Mouse (Mus musculus) neural tube, embryonic 11.5 days (tissue): ENCODE measurements around the gene Traf3. TPM values are rescaled to one million over a fixed set of nuclear protein-coding genes. Genes with fewer than 3 reads are reported as not detected.

Experiments
- ATAC-seq: fragments of 200-750 bp; cut with Nextera tagmentation; 2 replicates; pipeline ENCODE4 v1.8.0; 2017; ENCODE audit warnings: moderate number of reproducible peaks, mild to moderate bottlenecking, moderate TSS enrichment, moderate library complexity; ENCODE audit not compliant: insufficient read depth, low FRiP score, low TSS enrichment
- DNase-seq: peaks from one replicate; pipeline ENCODE4 v3.0.0-alpha.2; 2015; ENCODE audit warnings: low spot score
- H3K27ac ChIP-seq: fragments of 300-500 bp; sonication (generic); 2 replicates; pipeline ENCODE4 v1.5.1; 2014; ENCODE audit warnings: low read depth, mild to moderate bottlenecking, low read length
- H3K27me3 ChIP-seq: fragments of 300-500 bp; sonication (generic); 2 replicates; pipeline ENCODE4 v1.6.1; 2014; ENCODE audit warnings: mild to moderate bottlenecking, low read length, mixed read lengths; ENCODE audit not compliant: control insufficient read depth, insufficient read depth
- H3K36me3 ChIP-seq: fragments of 300-500 bp; sonication (generic); 2 replicates; pipeline ENCODE4 v1.6.1; 2014; ENCODE audit warnings: mild to moderate bottlenecking, low read length, moderate library complexity, mixed read lengths; ENCODE audit not compliant: control insufficient read depth, insufficient read depth
- H3K4me1 ChIP-seq: fragments of 300-500 bp; sonication (generic); 2 replicates; pipeline ENCODE4 v1.6.1; 2014; ENCODE audit warnings: low read length, mixed read lengths; ENCODE audit not compliant: control insufficient read depth, insufficient read depth
- H3K4me2 ChIP-seq: fragments of 300-500 bp; sonication (generic); 2 replicates; pipeline ENCODE4 v1.6.1; 2014; ENCODE audit warnings: low read depth, mild to moderate bottlenecking, moderate library complexity
- H3K4me3 ChIP-seq: fragments of 300-500 bp; sonication (generic); 2 replicates; pipeline ENCODE4 v1.5.1; 2014; ENCODE audit warnings: low read depth, low read length
- H3K9ac ChIP-seq: fragments of 300-500 bp; sonication (generic); 2 replicates; pipeline ENCODE4 v1.6.1; 2014; ENCODE audit warnings: mild to moderate bottlenecking, low read length
- H3K9me3 ChIP-seq: fragments of 300-500 bp; sonication (generic); 2 replicates; pipeline ENCODE4 v1.6.1; 2016; ENCODE audit warnings: low read length; ENCODE audit not compliant: control insufficient read depth
- WGBS: fragments of 180-500 bp; shearing (Covaris S2); extraction: QIAGEN DNeasy Blood & Tissue Kit; methylation state at CpG from one replicate; pipeline ENCODE4 v1.1.7; 2014; 5-methylcytosine and 5-hydroxymethylcytosine counted together
- polyA plus RNA-seq: library from polyadenylated mRNA; unstranded; fragments of >200 nt; fragmentation: Nextera tagmentation; extraction: Ambion mirVana; gene quantifications from 2 replicates; pipeline ENCODE4 v1.2.1, GENCODE M21; 2014

Gene Traf3
- polyA plus RNA-seq, 1 experiment from 2014 or later = 16.2 TPM

DNA sequence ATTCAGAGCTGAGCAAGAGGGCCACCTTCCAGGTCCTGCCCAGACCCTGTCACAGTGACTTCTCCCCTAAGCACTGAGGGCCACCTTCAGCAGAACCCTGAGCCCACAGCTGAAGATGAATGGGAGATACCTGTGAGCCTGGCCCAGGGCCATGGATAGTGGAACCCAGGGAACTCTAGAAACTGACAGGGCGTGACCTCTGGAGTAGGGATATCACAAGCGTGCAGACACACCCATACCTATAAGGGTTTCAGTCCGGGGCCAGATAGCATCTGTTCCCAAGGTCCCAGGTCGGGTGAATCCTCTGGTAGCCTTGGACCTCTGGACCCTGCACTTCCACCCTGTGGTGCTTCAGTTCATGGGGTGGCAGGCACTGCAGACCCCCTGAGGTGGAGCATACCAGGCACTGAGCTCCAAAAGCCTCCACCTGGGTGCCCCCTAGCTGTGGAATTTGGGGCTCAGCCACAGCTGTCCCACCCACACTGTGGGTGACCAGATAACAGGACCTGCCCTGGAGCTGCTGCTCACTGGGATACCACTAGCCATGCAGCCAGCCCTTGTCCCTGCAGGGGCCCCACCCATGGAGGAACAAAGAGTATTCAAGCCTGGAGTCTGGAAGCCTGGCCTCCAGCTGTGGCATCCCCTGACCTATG, 101.6 kb downstream of the Traf3 start:
- DNase-seq (no peak), ATAC-seq (no peak)
- peaks cover 33% of the 10 kb centered on the region for H3K27me3 ChIP-seq
- no peak overlapping the region for H3K27ac ChIP-seq
- WGBS = 78% methylated on average over 4 of the region's 4 CpGs
- H3K4me2 ChIP-seq = no peak overlapping the region
- no peaks in the 10 kb centered on the region for H3K4me1 ChIP-seq
- peaks cover 4% of the 10 kb centered on the region; the same call in 1 of the 2 replicates for H3K36me3 ChIP-seq
- H3K9me3 ChIP-seq = no peaks in the 10 kb centered on the region
- no peak overlapping the region for H3K4me3 ChIP-seq
- no peak overlapping the region for H3K9ac ChIP-seq

DNA sequence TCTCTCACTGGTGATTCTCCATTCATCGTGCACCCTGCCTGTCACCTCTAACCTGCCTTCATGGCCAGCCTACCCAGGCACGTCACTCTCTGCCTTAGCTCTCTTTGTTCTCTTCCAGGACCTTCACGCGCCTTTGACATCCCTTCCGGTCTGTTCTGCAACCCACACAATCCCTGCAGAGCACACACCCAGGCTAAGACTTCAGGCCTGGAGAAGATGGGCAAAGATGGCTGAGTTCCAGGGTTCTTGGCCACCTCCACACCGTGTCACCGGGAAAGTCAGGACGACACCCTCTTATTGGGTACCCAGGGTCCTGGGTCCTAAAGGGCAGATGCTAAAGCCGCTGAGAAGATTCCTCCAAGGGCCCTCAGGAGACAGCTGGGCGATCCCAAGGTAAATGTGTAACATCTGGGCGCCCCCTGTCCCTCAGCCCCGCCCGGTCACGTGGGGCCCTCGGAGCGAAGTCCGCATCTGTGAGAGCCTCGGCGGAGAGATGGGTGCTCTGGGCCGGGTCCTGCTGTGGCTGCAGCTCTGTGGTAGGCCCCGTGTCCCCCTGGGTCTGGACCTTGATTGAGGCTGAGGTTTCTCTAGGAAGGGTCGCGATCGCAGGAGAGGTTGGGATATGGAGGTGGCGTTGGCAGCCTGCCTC, 104.6 kb downstream of the Traf3 start, which contains the start of gene Amn:
Amn (plus strand) TSS at position 467 of the 649 bp plus-strand sequence.
- Histone ChIP-seq H3K4me3 (no peak within 1 kb of the TSS), H3K4me2 (no peak within 1 kb of the TSS), H3K27ac (no peak within 1 kb of the TSS), H3K27me3 (peaks cover 62% of the 10 kb centered on the region), H3K4me1 (peaks cover 14% of the 10 kb centered on the region), H3K9me3 (no peaks in the 10 kb centered on the region), H3K9ac (no peak within 1 kb of the TSS), H3K36me3 (no peaks in the 10 kb centered on the region)
- WGBS = 35% methylated on average over 25 of the region's 25 CpGs
- DNase-seq = no peak
- no peak for ATAC-seq

DNA sequence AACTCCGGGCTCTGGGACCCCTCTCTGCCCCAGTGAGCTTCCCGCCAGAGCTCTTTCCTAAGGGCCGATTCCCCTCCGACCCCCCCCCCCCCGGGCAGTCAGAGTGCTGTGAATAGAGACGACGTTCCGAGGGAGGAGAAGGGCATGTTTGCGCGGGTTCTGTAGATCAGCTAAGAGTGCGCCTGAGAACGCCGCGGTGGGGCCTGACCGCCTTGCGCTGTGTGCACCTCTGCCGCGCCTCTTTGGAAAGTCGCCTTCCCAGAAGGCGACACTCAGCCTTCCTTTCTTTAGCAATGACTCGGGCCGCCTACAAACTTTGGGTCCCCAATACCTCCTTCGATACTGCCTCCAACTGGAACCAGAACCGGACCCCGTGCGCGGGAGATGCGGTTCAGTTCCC, 105.2 kb downstream of the Traf3 start:
- Histone ChIP-seq H3K4me1 (peaks cover 14% of the 10 kb centered on the region), H3K9ac (no peak overlapping the region), H3K9me3 (no peaks in the 10 kb centered on the region), H3K27ac (no peak overlapping the region), H3K4me2 (no peak overlapping the region), H3K27me3 (peaks cover 69% of the 10 kb centered on the region), H3K36me3 (no peaks in the 10 kb centered on the region), H3K4me3 (no peak overlapping the region)
- 8% methylated on average over 26 of the region's 28 CpGs for WGBS
- DNase-seq (no peak), ATAC-seq (no peak)

DNA sequence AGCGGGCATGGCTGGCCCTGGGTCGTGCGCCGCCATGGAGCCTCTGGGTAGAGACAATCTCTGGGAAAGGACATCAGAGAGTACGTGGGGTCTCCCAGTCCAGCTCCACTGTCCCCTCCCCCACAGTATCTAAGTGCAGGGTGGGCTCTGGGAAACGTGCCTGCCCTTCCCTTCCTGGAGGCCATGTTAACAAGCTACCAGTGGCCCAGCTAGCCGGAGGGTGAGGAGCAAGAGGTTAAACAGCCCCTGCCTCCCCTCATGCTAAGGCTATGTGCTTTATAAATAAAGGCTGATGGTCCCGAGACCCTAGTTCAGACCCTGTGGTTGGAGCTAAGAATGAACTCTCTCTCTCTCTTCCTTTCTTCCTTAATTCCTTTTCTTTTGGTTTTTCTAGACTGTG, 105.8 kb downstream of the Traf3 start:
- H3K27ac ChIP-seq = no peak overlapping the region
- no peak overlapping the region for H3K4me2 ChIP-seq
- no peak overlapping the region for H3K9ac ChIP-seq
- 22% methylated on average over 8 of the region's 8 CpGs for WGBS
- H3K4me1 ChIP-seq = peaks cover 14% of the 10 kb centered on the region
- no peak for DNase-seq
- H3K4me3 ChIP-seq = no peak overlapping the region
- H3K27me3 ChIP-seq = peaks cover 74% of the 10 kb centered on the region
- no peak for ATAC-seq
- no peaks in the 10 kb centered on the region for H3K9me3 ChIP-seq
- no peaks in the 10 kb centered on the region for H3K36me3 ChIP-seq

DNA sequence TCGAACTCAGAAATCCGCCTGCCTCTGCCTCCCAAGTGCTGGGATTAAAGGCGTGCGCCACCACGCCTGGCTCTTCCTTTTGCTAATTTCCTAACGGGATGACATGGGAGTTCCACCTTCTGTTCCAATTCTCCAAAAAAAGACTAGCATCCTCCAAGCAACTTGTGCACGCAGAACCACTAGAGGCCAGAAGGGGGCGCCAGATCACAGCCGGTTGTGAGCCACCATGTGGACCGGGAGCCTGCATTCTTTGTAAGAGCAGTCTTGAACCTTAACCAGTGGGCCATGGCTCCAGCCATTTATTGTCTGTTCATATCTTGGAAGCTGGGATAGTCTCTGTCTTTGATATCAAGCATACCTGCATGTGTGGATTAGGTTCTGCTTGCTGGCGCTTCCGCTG, 106.2 kb downstream of the Traf3 start:
- ATAC-seq (no peak), DNase-seq (peak; percentile 82)
- Histone ChIP-seq H3K4me3 (no peak overlapping the region), H3K36me3 (no peaks in the 10 kb centered on the region), H3K9me3 (no peaks in the 10 kb centered on the region), H3K4me2 (no peak overlapping the region), H3K27me3 (peaks cover 76% of the 10 kb centered on the region), H3K9ac (no peak overlapping the region), H3K27ac (no peak overlapping the region), H3K4me1 (peaks cover 14% of the 10 kb centered on the region)
- WGBS = 19% methylated on average over 12 of the region's 12 CpGs

DNA sequence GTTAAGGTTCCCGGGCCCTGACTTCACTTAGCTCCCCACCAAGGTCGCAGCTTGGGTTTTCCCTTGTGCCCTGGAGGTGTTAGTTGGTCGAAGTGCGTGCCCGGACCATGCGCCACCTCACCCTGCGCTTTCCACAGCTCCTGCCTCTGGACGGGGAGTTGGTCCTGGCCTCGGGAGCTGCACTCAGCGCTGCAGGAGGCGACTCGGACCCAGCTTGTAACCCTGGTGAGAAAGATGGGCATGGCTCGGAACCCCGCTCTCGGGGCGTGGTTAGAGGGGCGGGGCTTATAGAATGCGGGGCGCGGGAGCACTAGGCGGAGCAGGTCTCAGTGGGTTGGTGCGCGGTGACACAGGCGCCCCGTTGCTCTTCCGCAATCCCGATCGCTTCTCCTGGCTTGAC, 107.8 kb downstream of the Traf3 start:
- H3K27me3 ChIP-seq = peaks cover 76% of the 10 kb centered on the region
- peak overlapping the region; percentile 47 for H3K4me2 ChIP-seq
- peaks cover 14% of the 10 kb centered on the region for H3K4me1 ChIP-seq
- H3K36me3 ChIP-seq = no peaks in the 10 kb centered on the region
- no peak overlapping the region for H3K27ac ChIP-seq
- H3K4me3 ChIP-seq = peak overlapping the region; percentile 32
- ATAC-seq = 0 out of 2 replicates have a peak, but pooled peaks have one; percentile 16
- no peak for DNase-seq
- H3K9ac ChIP-seq = no peak overlapping the region
- H3K9me3 ChIP-seq = no peaks in the 10 kb centered on the region
- WGBS = 3% methylated on average over 28 of the region's 28 CpGs

DNA sequence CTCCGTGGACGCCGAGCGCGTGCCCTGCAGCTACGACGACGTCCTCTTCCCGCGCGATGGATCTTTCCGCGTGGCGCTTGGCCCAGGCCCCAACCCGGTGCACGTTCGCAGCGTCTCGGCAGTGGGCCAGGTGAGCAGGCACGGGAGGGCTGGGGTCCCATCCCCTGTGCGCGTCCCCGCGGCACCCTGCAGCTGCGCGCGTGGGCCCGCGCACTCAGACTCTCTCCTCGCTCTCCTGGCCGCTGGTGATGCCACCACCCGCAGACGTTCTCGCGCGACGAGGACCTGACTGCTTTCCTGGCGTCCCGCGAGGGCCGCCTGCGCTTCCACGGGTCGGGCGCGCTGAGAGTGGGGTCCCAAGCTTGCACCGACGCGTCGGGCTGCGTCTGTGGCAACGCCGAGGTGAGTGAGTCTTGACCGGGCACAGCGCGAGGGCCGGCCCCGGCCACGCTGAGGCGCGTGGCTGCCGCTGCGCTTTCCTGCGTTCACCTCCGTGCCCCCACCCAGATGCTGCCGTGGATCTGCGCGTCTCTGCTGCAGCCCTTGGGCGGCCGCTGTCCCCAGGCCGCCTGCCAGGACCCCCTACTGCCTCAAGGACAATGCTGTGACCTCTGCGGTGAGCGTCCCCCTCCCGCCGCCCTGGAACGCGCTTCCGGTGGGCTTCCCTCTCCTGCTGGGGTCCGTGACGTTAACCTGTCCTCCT, 108.4 kb downstream of the Traf3 start:
- DNase-seq = peak; percentile 26
- peak overlapping the region; percentile 47 for H3K4me2 ChIP-seq
- H3K36me3 ChIP-seq = no peaks in the 10 kb centered on the region
- H3K4me1 ChIP-seq = peaks cover 14% of the 10 kb centered on the region
- H3K4me3 ChIP-seq = peak overlapping the region; percentile 32
- H3K9me3 ChIP-seq = no peaks in the 10 kb centered on the region
- peak overlapping the region; percentile 18; the same call in 1 of the 2 replicates for H3K9ac ChIP-seq
- no peak for ATAC-seq
- 3% methylated on average over 77 of the region's 80 CpGs for WGBS
- peaks cover 76% of the 10 kb centered on the region for H3K27me3 ChIP-seq
- H3K27ac ChIP-seq = no peak overlapping the region

DNA sequence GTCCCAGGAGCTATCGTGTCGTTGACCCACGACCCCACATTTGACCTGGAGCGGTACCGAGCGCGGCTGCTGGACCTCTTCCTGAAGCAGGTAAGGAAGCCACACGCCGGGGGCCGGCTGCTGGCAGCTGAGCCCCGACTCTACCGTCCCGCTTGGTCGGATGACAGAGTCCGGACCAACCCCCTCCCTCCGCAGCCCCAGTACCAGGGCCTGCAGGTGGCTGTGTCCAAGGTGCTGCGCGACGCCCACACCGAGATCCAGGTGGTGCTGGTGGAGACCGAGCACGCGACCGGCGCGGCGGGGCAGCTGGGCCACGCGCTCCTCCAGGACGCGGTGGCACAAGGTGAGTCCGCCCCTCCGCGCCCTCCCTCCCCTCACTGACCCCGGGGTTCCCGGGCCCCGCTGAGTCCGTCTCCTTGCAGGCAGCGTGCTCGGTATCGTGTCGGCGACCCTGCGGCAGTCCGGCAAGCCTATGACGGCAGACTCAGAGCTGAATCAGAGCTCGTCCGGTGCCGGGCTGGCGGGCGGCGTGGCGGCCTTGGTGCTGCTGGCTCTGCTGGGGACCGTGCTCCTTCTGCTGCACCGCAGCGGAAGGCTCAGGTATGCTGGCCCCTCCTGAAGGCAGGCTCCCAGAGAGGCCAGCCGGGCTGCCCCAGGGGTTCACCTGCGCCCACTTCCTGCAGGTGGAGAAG, 109.1 kb downstream of the Traf3 start:
- Histone ChIP-seq H3K9ac (peak overlapping the region; percentile 18; the same call in 1 of the 2 replicates), H3K4me1 (peaks cover 14% of the 10 kb centered on the region), H3K27me3 (peaks cover 69% of the 10 kb centered on the region), H3K4me3 (peak overlapping the region; percentile 32), H3K4me2 (peak overlapping the region; percentile 47), H3K27ac (no peak overlapping the region), H3K9me3 (no peaks in the 10 kb centered on the region), H3K36me3 (no peaks in the 10 kb centered on the region)
- DNase-seq (no peak), ATAC-seq (no peak)
- under 1% methylated on average over 56 of the region's 58 CpGs for WGBS
